Comparison of ENCODE assay signal across 17 mouse cellular contexts in genomic region chr9:63890717-63891116, GRCm38 (mm10).
DNase-seq lines count a peak whose midpoint lies in the region; ATAC-seq and TF ChIP-seq lines count a peak whose summit lies in the region.
"Had no signal": no experiment of that assay in that cellular context is flagged by ENCODE, and none has a peak within 500 bp of the region (broad histone marks: within the 10 kb centered on the region; RNA-seq: fewer than 3 reads in every experiment).

No protein-coding gene starts in this region.

- no peak overlapping the region for H3K4me2 ChIP-seq in heart, postnatal 0 days (ENCODE audit: low read depth, low read length)
- H3K4me2 ChIP-seq in lung, postnatal 0 days (replicated peaks; ENCODE audit: low read depth, low read length) = no peak overlapping the region
- H3K4me2 ChIP-seq in midbrain, embryonic 16.5 days (ENCODE audit: low read length) = no peak overlapping the region
- H3K4me2 ChIP-seq: limb, embryonic 13.5 days; neural tube, embryonic 15.5 days had no signal

- TF ChIP-seq POLR2A in kidney, adult 2 months (IDR thresholded peaks at IDR 0.05; ENCODE audit: low read depth, low read length) = no peak

- TF ChIP-seq EP300 in heart, postnatal 0 days (IDR thresholded peaks at IDR 0.05; ENCODE audit: low read depth) = no peak
- TF ChIP-seq EP300 in lung, postnatal 0 days (IDR thresholded peaks at IDR 0.05) = no peak

- H3K4me3 ChIP-seq in heart, postnatal 0 days (ENCODE audit: low read depth, low read length) = no peak overlapping the region
- no peak overlapping the region for H3K4me3 ChIP-seq in kidney, adult 2 months (ENCODE audit: insufficient read depth, low read depth, low read length)
- no peak overlapping the region for H3K4me3 ChIP-seq in lung, postnatal 0 days (ENCODE audit: low read depth, low read length)
- H3K4me3 ChIP-seq in midbrain, embryonic 16.5 days (ENCODE audit: low read depth, low read length) = no peak overlapping the region
- H3K4me3 ChIP-seq: limb, embryonic 13.5 days; neural tube, embryonic 15.5 days had no signal

- intact Hi-C loops in heart, postnatal 36 days (cut with DNase I) = no loop called here

- ATAC-seq in heart, postnatal 0 days (ENCODE audit: insufficient read depth, low read depth) = peak; percentile 71
- ATAC-seq in lung, postnatal 0 days = peak; percentile 78
- no peak for ATAC-seq in activated CD4-positive, CD25-positive, alpha-beta regulatory T cell, adult 4 months
- ATAC-seq in CD4-positive, CD25-positive, alpha-beta regulatory T cell, adult 4 months = no peak
- no peak for ATAC-seq in midbrain, embryonic 16.5 days
- ATAC-seq: inflammation-experienced regulatory T-cells, adult 6 months; liver, postnatal 0 days had no signal

- no peak overlapping the region for H3K27ac ChIP-seq in heart, postnatal 0 days (ENCODE audit: low read depth)
- H3K27ac ChIP-seq in kidney, adult 2 months (ENCODE audit: insufficient read depth, low read depth, low read length) = peak overlapping the region; percentile 80
- H3K27ac ChIP-seq in lung, postnatal 0 days (ENCODE audit: low read length) = no peak overlapping the region
- H3K27ac ChIP-seq in midbrain, embryonic 16.5 days (ENCODE audit: low read length) = no peak overlapping the region
- H3K27ac ChIP-seq: limb, embryonic 13.5 days; neural tube, embryonic 15.5 days had no signal

- H3K9me3 ChIP-seq in heart, postnatal 0 days (replicated peaks; ENCODE audit: control insufficient read depth, low read length) = no peaks in the 10 kb centered on the region
- H3K9me3 ChIP-seq in lung, postnatal 0 days (ENCODE audit: low read length) = no peaks in the 10 kb centered on the region
- no peaks in the 10 kb centered on the region for H3K9me3 ChIP-seq in midbrain, embryonic 16.5 days (replicated peaks; ENCODE audit: control insufficient read depth, low read length, poor library complexity, severe bottlenecking)
- H3K9me3 ChIP-seq: limb, embryonic 13.5 days; neural tube, embryonic 15.5 days had no signal

- no peak overlapping the region for H3K9ac ChIP-seq in heart, postnatal 0 days (replicated peaks; ENCODE audit: low read depth, low read length)
- H3K9ac ChIP-seq in lung, postnatal 0 days (replicated peaks; ENCODE audit: low read depth) = no peak overlapping the region
- no peak overlapping the region for H3K9ac ChIP-seq in midbrain, embryonic 16.5 days (ENCODE audit: low read depth, low read length)
- H3K9ac ChIP-seq: limb, embryonic 13.5 days; liver, postnatal 0 days; neural tube, embryonic 15.5 days had no signal

- no peaks in the 10 kb centered on the region for H3K36me3 ChIP-seq in heart, postnatal 0 days (replicated peaks; ENCODE audit: control insufficient read depth, insufficient read depth, low read length)
- no peaks in the 10 kb centered on the region for H3K36me3 ChIP-seq in kidney, adult 2 months (ENCODE audit: control insufficient read depth, insufficient read depth, low read length)
- H3K36me3 ChIP-seq in lung, postnatal 0 days (ENCODE audit: insufficient read depth, low read length) = no peaks in the 10 kb centered on the region
- no peaks in the 10 kb centered on the region for H3K36me3 ChIP-seq in midbrain, embryonic 16.5 days (ENCODE audit: control insufficient read depth, insufficient read depth, low read length)
- H3K36me3 ChIP-seq: limb, embryonic 13.5 days; neural tube, embryonic 15.5 days had no signal

- H3K4me1 ChIP-seq in heart, postnatal 0 days (ENCODE audit: control insufficient read depth, insufficient read depth) = peaks cover 8% of the 10 kb centered on the region
- H3K4me1 ChIP-seq in kidney, adult 2 months (ENCODE audit: control insufficient read depth, insufficient read depth, low read length) = peaks cover 6% of the 10 kb centered on the region; the same call in 1 of the 2 replicates
- peaks cover 2% of the 10 kb centered on the region; the same call in 1 of the 2 replicates for H3K4me1 ChIP-seq in lung, postnatal 0 days (ENCODE audit: insufficient read depth, low read depth, low read length)
- H3K4me1 ChIP-seq in midbrain, embryonic 16.5 days (ENCODE audit: control insufficient read depth, insufficient read depth, low read length) = no peaks in the 10 kb centered on the region

- no peaks in the 10 kb centered on the region for H3K27me3 ChIP-seq in heart, postnatal 0 days (ENCODE audit: control insufficient read depth, insufficient read depth, low read length)
- H3K27me3 ChIP-seq in kidney, adult 2 months (replicated peaks; ENCODE audit: control insufficient read depth, insufficient read depth, low read length) = no peaks in the 10 kb centered on the region
- H3K27me3 ChIP-seq in lung, postnatal 0 days (replicated peaks; ENCODE audit: insufficient read depth, low read length) = no peaks in the 10 kb centered on the region
- H3K27me3 ChIP-seq in midbrain, embryonic 16.5 days (ENCODE audit: control insufficient read depth, insufficient read depth, low read depth, low read length) = no peaks in the 10 kb centered on the region
- H3K27me3 ChIP-seq: limb, embryonic 13.5 days; neural tube, embryonic 15.5 days had no signal

- no peak for TF ChIP-seq CTCF in heart, postnatal 0 days (IDR thresholded peaks at IDR 0.05; ENCODE audit: low read depth)
- no peak for TF ChIP-seq CTCF in kidney, adult 2 months (conservative IDR thresholded peaks at IDR 0.05; ENCODE audit: insufficient read depth, insufficient read length, low read depth, low read length)
- no peak for TF ChIP-seq CTCF in lung, postnatal 0 days (IDR thresholded peaks at IDR 0.05)

- 38% methylated on average over 5 of the region's 5 CpGs for WGBS in heart, postnatal 0 days
- 42% methylated on average over 5 of the region's 5 CpGs for WGBS in kidney, adult 2 months
- 30% methylated on average over 5 of the region's 5 CpGs for WGBS in lung, postnatal 0 days
- WGBS in midbrain, embryonic 16.5 days = 67% methylated on average over 5 of the region's 5 CpGs

- DNase-seq in heart, postnatal 0 days (ENCODE audit: low spot score) = no peak
- DNase-seq in heart, postnatal 36 days = no peak
- DNase-seq in NIH3T3 (ENCODE audit: low read depth) = peak; percentile 78
- DNase-seq in kidney, adult 2 months = peak; percentile 73
- DNase-seq in lung, postnatal 0 days (ENCODE audit: low spot score) = peak; percentile 60
- DNase-seq: cerebellum, adult 2 months; embryo, embryonic 11 days; liver, postnatal 0 days; midbrain, embryonic 14.5 days; right cerebral cortex, adult 18-20 months; thymus, postnatal 25 days had no signal

Comparison
In these comparisons a context has a peak if more than half of its experiments do, and no peak if none do; other contexts are left out.
1. ATAC-seq: peak in heart, postnatal 0 days (single experiment) and lung, postnatal 0 days (single experiment); none in activated CD4-positive, CD25-positive, alpha-beta regulatory T cell, adult 4 months (single experiment), CD4-positive, CD25-positive, alpha-beta regulatory T cell, adult 4 months (single experiment) and midbrain, embryonic 16.5 days (single experiment).
2. DNase-seq: peak in NIH3T3 (single experiment), kidney, adult 2 months (single experiment) and lung, postnatal 0 days (single experiment); none in heart, postnatal 0 days (single experiment) and heart, postnatal 36 days (0 of 2).